Mouse (Mus musculus) kidney, postnatal 14 days (tissue): ENCODE results near the gene P2rx6.
"Not testable (repeated sequence)": the region's sequence is repeated elsewhere in the genome, so short reads cannot be mapped to it uniquely, and the experiment has no call there.

ENCODE experiments used
- DNase-seq: peaks from one replicate; pipeline ENCODE4 v3.0.0; 2022; ENCODE audit warnings: mixed read lengths

P2rx6 gene

DNA sequence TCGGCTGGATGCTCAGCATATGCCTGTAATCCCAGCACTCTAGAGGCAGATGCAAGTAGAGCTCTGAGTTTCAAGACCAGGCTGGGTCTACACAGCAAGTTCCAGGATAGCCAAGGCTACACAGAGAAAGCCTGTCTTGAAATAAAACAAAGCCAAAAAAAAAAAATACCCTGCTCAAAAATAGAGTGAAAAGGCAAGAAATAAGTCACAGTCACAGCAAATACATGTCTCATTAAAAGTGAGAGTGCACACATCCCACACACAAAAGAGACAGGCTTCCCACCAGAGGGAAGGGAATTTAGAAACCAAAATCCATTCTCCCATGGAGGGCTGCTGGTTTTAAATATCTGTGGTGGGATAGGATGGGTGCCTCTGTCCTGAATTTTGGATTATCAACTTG is 1.9 kb downstream of the P2rx6 start:
- no peak for DNase-seq

DNA sequence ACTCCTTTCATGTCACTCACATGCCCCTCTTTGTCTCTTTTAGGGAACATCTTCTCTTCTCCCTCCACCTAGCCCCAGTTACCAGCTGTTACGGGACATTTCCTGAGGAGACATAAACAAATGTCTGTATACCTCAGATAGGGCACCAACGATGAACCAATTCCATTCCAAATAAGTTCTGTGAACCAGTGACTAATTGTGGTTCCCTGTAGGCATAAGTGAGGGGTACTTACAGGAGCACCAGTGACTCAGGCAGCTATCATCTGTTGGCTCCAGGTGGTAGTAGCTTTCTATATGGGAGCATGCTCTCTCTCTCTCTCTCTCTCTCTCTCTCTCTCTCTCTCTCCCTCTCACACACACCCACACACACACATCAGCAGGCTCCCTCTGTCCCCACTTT is 2.5 kb downstream of the P2rx6 start:
- no peak for DNase-seq

DNA sequence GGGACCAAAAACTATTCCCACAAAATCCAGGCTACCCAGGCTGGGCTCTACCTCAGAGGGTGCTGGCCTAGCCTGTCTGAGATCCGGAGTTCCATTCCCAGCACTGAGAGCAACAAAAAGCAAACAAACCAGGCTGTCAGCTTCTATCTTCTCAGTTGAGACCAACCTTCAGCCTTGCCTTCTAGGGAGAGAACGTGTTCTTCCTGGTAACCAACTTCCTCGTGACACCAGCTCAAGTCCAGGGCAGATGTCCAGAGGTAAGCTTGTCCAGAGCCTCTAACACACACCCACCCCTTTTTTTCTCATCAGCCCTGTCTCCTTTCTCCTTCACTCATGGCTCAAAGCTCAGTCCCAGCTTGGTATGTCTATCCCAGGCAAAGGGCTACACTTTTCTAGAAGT is 3.1 kb downstream of the P2rx6 start:
- no peak for DNase-seq

DNA sequence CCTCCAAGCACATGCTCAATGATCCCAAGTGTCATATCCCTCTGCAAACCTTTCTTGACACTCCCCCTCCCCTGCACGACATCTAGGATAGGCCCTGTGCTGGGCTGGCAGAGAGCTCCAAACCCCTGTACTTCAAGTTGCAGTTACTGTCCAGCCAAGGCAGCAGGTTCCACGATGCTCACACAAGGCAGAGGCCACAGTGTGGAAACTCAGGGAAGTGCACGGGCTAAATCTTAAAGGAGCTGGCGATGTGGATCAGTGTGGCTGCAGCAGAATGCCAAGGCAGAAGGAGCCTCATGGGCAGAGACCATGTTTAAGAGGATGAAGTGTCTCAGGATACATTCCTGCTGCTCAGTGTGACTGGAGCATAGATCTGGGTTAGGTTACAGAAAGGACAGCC is 4.5 kb downstream of the P2rx6 start:
- DNase-seq = no peak

DNA sequence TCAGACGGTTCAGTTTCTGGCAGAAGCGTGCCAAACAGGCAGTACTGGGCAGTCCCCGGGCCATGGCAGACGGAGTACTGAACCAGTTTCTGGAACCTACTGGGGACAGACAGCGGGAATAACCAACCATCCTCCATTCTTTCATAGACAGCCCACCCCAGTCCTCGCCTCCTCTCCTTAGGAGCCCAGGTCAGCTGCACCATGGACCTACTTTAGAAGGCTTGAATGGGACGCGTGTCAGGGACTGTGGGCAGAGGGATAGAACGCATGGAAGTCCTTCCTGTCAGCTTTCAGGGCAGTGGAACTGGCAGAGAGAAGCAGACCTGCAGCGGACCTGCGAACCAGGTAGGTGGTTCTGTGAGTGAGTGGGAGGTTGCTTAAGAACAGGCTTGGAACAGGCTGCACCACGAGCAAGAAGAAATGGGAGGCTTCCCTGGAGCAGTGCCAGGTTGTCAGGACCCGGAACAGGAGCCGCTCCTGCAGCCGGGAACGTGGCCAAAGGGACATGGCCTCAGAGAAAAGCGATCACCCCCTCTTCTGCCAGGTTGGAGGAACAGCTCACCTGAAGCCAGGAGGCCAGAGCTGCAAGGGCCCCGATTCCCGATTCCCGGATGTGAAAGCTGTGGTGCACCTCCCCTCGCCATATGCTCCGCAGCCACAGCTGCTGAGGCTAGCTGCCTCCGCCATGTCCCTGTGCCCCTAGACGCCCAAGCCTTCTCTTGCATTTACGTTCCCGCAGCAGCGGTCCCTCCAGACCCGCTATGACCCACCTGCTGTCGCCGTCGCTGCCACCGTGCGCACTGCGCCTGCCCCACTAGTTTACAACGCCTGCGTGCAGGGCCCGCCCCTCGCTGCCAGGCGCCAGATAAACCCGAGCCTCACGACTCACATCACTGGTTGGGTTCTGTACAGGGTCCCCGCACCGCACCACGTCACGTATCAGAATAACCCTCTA is 14.5 kb downstream of the P2rx6 start:
- DNase-seq = peak; percentile 85

DNA sequence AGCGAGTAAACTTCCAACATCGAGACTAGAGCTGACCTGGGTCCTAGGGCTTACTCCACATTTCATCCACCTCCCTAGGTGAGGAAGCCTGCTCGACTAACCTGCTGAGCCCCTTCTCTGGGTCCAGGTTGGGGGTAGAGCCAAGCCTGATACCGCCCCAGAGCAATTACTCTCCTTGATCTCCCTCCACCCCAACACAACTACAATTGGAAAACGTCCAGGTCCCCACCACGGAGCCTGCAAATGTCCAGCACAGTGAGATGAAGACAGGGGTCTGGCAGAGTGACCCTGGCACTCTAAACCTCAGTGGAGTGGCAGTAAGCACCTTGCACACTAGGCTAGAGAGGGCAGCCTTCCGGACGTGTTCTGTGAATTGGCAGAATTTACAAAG is 15.1 kb downstream of the P2rx6 start:
- DNase-seq = no peak

DNA sequence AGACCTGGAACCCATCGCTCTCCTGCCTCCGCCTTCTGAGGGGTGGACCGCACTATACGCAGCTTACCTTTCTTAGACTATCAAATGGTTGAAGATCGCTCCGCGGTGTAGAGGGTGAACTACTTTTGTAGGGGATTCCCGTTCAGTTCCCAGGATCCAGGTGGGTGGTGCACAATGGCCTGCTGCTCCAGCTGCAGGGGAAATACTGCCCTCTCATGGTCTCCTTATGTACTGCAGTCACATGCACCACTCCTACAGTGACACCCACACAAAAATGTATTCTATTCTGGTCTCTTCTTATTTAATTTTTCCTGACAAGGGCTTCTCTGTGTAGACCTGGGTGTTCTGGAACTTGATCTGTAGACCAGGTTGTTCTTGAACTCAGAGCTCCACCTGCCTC is 21.4 kb downstream of the P2rx6 start, which contains the start of gene Slc7a4:
Gene Slc7a4, minus strand, starts transcription at position 151 of the 400 bp plus-strand sequence.
- no peak for DNase-seq

DNA sequence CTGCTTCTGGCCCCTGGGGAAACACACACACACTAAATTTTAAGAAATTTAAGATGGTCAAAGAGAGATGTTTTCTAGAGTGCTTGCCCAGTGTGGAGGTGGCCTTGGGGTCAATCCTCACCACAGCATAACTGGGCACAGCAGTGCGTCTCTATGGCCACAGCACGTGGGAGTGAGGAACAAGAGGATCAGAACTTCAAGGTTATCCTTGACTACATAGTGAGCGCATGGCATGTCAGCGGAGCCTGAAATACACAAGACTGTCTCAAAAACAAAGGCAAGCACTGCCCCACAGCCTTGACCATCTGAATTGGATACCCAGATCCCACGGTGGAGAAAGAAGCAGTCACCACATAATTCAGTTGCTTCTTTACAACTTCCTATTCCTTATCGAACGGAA is 22.9 kb downstream of the P2rx6 start:
- DNase-seq = no peak

DNA sequence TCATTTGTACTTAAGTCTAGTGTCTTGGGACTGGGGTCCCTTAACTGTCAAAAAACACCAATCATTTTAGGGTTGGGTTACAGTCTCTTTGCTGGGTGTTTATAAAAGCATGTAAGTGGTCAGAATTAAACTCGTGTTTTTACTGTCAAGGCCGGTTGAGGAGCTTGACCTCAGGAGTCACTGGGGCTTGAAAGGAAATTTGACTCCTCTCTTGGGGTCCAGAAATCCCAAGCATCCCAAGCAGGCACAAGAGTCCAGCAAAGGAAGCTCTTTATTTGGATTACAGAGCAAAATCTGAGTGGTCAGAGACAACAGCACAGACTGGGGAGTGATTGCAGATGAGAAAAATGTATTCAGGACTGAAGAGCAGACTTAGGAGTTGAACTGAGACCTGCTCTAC is 29.0 kb downstream of the P2rx6 start:
- DNase-seq = no peak

DNA sequence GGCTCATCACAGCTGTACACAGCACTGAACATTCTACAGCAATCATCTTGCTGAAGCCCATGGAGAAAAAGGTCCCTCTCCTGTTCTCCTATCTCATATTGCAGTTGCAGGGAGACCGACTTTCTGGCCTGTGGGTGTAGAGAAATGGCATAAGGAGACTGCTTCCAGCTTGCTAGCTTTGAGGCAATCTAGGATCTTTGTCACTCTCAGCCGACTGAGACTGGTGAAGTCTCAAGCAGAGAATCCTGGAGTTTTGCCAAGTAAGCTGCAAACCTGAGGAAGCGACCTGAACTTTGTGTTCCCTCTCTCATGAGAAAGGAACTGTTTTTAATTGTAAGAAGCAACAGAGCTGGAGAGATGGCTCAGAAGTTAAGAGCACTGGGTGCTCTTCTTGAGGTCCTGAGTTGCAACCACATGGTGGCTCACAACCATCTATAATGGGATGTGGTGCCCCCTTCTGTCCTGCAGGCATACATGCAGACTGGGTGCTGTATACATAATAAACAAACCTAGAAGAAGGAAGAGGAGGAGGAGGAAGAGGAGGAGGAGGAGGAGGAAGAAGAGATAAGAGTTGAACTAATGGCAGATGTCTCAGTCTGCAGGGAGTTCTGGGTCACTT is 39.4 kb downstream of the P2rx6 start:
- DNase-seq = peak; percentile 8

DNA sequence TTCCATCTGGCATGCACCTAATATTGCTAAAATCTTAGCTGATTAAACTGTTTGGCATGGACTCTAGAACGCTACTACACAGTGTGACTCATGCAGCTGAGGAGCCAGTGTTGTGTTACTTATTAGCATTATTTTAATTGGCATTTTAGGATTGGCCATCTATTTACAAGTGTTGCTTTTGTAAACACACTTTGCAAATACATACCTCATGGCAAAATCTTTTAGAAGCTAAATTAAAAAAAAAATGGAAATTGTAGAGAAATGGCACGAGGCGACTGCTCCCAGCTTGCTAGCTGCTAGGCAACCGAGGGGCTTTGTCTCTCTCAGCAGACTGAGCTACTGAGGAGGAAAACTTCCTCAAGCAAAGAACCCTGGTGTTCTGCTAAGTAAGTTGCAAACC is 43.3 kb downstream of the P2rx6 start:
- no peak for DNase-seq

DNA sequence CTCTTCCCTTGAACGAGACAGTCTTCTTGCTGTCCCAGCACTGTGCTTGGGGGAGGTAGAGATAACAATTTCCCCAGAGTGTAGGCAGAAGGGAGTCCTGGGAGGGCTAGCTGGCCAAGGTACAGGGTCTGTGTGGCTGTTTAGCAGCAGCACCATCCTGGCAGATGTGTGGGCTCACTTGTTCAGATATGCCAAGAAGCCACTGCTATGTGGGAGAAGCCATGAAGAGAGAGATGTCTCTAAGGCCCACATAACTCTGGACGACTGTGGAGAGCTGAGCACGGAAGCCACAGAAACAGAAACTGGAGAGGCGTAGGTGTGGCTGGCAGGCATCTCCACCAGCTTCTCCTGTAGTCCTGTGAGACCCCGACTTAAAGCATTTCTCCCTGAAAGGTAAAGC is 44.0 kb downstream of the P2rx6 start:
- DNase-seq = no peak

DNA sequence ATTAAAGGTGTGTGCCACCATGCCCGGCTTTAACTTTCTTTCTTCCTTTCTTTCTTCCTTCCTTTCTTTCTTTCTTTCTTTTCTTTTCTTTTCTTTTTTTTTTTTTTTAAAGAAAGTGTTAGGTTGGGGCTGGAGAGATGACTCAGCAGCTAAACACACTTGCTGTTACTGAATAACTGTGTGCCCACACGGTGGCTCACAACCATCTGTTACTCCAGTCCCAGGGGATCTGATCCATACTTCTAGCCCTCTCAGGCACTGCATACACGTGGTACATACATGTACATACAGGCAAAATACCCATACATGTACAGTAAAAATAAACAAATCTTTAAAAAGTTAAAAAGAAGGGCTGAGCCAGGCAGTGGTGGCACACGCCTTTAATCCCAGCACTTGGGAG is 49.7 kb downstream of the P2rx6 start:
- DNase-seq = no peak

DNA sequence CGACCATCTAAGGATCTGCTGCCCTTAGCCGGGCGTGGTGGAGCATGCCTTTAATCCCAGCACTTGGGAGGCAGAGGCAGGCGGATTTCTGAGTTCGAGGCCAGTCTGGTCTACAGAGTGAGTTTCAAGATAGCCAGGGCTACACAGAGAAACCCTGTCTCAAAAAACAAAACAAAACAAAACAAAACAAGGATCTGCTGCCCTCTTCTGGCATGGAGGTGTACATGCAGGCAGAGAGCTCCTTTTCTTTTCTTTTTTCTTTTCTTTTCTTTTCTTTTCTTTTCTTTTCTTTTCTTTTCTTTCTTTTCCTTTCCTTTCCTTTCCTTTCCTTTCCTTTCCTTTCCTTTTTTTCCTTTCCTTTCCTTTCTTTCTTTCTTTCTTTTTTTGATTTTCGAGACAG is 53.1 kb downstream of the P2rx6 start:
- not testable (repeated sequence) for DNase-seq

DNA sequence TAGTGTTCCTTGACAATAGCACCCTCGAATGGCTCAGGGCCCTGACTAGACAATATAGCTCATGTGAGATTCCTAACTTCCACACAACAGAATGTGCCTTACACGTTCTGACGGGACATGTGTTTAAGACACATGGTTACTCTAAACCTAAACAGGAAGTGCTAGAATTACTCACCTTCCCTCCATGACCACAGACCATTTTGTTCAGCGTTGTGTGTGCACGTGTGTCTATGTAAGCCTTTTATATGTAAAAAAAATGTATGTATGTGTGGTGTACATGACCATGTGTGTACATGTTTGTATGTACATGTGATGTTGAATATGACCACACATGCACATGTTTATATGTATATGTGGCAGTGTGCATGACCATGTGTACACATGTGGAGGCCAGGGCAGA is 54.5 kb downstream of the P2rx6 start:
- DNase-seq = no peak

DNA sequence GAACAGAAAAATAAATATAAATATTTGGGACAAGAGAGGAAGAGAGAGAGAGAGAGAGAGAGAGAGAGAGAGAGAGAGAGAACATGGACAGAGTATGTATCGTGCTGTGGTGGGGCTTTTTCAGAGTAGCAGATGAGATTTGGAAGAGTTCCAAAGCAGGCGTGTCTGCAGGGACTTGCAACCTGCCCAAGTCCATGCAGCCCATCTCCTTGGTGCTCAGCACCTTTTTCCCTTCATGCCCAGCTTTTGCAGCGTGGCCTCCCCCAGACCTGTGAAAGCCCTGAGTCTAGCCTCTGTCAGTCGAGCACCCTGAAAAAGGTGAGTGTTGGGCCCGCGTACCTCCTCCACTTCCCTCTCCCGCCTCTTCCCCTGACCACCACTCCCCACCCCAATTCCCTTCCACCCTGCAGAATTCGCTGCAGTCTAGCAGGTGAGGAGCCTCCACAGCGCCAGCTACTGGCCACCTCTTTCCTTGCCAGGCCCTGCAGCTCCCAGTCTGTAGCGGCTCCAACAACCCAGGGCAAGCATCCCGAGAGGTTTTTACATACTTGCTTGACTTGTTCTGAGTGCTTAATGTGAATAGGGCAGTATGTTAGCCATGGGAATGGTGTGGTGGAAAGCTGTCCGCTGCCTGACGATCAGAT is 56.4 kb downstream of the P2rx6 start:
- DNase-seq = peak; percentile 65

DNA sequence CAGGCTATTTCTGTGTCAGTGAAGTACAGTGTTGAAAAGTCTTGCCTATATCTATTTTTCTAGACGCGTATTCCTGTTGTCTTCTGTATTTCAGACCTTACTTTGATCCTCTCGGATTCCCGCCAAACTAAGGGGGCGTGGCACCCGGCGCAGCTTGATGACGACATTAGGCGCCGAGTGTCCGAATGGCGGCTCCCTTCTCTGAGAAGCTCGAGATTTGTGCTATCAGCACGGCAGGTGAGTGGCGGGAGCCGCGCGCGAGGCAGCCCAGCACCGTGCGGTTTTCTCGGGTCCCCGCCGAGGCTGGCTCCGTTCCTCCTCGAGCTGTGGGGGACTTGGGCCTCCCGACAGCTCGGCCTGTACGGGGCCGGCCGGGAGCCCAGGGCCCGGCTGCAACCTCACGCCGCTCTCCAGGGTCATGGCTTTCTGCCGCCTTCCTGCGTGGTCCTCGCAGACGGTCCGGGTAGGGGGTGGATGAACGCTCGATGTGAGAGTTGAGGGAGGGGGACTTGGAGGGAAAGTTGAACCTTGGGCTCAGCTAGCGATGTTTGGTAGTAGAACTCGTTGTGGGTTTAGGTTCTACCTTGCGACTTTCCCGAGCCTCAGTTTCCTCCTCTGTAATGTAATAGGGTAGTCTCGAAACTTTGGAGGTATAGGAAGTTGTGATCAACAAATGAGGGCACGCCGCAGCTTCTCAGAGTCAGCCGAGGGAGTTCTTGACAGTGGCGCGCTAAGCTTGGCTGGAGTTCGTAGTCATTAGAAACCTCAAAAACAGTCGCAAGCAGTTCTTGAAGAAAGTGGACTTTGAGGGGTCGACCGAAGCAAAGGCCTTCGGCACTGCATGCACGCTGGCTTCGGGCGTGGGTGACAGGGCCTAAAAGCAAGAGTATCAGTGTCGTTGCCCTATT is 57.8 kb downstream of the P2rx6 start, which contains the start of gene Smpd4:
Gene Smpd4, plus strand, starts transcription at position 157 of the 908 bp plus-strand sequence.
- DNase-seq = peak; percentile 93

DNA sequence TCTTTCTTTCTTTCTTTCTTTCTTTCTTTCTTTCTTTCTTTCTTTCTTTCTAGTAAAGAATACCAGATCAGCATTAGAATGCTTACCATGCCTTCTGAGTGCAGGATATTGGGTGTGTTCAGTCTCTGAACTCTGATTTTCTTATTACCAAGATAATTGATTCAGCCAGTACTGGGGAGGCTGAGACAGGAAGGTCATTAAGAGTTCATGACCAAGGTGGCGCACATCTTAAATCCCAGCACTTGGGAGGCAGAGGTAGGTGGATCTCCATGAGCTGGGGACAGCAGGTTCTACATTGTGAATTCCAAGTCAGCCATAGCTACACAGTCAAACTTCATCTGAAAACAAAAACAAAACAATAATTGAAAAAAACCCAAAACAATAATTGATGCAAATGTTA is 60.3 kb downstream of the P2rx6 start:
- DNase-seq = no peak

DNA sequence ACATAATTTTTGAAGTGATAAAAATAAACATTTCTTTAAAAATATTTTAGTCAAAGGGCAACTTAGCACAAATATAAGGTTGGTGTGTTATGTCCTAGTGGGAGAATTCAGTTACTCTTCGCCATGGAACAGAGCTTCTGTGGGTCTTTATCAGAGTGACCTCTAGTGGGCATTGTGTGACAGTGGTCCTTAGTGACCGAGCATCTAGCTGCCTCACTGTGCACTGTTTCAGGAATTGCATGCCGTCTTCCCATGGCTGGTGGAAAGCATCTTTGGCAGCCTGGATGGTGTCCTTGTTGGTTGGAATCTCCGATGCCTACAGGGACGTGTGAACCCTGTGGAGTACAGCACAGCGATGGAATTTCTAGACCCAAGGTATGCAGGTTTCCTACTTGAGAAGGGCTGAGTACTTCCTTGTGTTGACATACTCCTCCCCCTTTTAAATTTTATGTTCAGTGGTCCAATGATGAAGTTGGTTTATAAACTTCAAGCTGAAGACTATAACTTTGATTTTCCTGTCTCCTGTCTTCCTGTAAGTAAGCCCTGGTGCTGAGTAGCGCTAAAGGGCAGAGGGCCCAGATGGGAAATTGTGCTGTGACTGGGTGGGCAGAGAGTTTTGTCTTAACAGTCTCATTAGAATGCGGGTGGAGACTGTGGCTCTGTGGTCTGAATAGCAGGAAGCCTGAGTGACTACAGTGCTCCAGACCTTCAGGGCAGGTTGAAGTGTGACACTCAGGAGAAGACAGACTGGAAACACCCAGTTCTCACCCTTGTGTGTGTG is 64.0 kb downstream of the P2rx6 start:
- no peak for DNase-seq

DNA sequence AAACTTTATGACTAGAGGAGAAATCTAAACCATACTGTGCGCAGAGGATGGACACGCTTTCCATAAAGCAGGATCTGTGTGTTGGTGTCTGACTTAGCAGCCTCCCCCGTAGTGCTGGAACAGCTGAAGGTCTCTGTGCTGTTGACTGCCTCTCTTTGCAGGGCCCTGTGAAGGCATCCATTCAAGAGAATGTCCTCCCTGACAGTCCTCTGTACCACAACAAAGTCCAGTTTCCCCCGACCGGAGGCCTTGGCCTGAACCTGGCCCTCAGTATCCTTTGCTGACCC is 64.5 kb downstream of the P2rx6 start:
- no peak for DNase-seq
